Mouse (Mus musculus): ENCODE results near the gene Ccin.

The Ccin gene

GRCm38 (mm10) chr4:43983181-43983580 lies at the start of gene Ccin:
Ccin (plus strand) TSS chr4:43983483.
- no peak for DNase-seq (ENCODE audit: low read depth)

GRCm38 (mm10) chr4:43936186-43936585 lies 47.1 kb upstream of the Ccin start:
- peak; percentile 60 for DNase-seq (ENCODE audit: low read depth)

DNA sequence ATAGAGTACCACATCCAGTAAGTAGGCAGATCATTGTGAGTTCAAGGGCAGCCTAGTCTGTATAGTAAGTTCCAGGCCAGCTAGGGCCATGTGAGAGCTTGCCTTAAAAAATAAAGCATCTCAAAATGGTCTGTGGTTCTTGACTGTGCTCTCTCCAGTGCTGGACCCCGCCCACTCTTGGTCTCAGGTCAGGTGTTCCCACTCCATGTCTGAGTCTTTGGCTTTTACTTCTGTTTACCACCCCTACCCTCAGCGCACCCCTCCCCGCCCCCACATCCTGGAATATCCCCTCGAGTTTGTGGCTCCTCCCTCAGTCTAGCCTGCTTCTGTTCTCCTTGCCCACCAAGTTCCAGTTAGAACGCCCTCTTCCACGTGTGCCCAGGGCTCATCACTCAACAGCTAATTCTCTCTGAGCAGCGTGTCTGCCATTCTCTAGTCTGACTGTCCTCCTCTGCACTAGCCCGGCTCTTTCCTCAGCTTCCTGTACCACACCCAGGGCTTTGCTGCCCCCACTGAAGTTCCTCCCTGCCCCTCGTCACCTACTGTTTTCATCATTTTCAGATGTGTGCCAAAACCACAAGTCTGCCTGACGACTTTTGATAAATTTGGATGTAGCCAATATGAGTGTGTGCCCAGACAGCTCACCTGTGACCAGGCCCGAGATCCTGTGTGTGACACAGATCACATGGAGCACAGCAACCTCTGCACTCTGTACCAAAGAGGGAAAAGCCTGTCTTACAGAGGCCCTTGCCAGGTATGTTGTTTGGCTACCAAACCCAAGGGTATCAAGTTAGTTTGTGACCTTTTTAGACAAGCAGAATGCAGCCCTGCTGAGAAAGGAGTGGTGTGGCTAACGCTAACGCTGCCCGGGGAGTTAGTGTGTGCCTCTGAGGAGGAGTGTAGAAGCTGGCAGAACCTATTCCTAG lies 46.3 kb upstream of the Ccin start:
- DNase-seq (ENCODE audit: low read depth): peak; percentile 84

DNA sequence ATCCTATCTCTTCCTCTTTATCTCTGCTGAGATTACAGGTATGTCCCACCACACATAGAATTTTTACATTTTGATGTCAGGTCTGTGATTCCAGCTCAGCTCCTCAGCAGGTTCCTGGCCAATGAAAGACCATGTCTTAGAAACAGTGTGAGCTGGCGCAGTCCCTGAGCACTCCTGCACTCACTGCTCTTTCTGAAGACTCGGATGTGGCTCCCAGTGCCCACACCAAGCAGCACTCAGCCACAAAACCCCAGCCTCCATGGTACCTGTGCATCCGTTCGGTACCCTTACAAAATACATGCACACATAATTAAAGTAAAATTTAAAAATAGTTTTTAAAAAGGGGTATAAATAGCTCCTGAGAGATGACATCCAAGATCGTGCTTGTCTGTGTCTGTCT lies 42.0 kb upstream of the Ccin start:
- DNase-seq (ENCODE audit: low read depth): no peak

DNA sequence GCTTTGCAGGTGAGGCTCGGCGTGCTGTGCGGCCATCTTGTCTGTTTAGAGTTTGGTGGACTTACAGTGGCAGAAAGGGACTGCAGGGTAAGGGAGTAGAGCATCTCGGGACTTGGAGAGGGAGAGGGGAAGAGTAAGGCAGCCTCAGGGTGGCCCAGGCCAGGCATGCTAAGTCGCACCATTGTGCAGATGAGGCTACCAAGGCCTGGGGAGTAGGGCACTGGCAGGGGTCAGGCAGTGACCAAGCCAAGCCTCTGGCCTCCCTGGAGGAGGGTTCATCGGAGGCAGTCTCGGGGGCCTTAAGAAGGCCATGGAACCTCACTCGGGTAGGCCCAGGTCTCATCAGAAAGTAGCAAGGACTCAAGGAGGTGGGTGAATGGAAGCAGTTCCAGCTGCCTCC lies 40.9 kb upstream of the Ccin start:
- DNase-seq (ENCODE audit: low read depth): no peak

GRCm38 (mm10) chr4:43947571-43947970 lies 35.7 kb upstream of the Ccin start:
- DNase-seq (ENCODE audit: low read depth): no peak

GRCm38 (mm10) chr4:43957292-43957845 lies 25.9 kb upstream of the Ccin start, which contains the start of gene Glipr2:
Glipr2 (plus strand) TSS chr4:43957401.
- peak; percentile 94 for DNase-seq (ENCODE audit: low read depth)

- DNase-seq (ENCODE audit: low read depth): peak; percentile 66
Observed at GRCm38 (mm10) chr4:43957846-43958461, 25.3 kb upstream of the Ccin start.

- peak; percentile 85 for DNase-seq (ENCODE audit: low read depth)
Observed at GRCm38 (mm10) chr4:43959523-43960179, 23.6 kb upstream of the Ccin start.

DNA sequence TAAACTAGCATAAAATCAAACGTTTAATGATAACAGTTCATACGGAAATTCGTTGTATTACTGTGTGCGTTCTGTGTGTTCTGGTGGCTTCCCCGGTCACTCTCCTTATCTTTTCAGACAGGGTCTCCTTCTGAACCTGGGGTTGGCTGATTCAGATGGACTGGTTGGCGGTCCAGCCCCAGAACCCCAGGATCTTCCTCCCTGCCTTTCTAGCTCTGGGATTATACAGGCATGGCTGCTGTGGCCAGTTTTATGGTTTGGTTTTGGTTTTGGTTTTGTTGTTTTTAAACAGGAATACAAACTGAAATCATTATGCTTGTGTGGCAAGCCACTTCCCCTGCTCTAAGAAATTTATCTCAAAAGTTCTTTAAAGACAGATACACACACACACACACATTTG lies 23.1 kb upstream of the Ccin start:
- peak; percentile 77 for DNase-seq (ENCODE audit: low read depth)

DNA sequence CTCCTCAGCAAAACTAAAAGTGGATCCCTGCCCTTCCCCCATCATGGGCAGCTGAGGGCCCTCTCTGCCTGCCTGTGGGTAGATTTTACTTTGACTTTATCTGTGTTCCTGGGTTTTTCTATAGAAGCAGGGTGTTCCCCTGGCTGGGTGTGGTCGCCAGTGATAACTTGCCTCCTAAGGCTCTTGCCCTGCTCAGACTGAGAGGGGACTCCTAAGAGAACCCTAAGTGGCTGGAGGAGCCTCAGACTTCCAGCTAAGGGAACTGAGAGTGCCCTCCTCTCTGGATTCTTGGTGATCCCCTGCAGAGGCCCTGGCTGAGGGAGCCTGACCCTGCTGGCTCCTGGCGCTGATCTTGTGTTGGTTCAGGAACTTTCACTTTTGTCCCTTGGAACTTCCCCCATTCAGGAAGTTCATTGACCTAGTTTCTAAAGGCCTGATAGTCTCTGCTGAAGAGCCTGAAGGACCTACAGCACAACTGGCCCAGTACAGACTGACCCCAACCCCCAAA lies 18.9 kb upstream of the Ccin start:
- DNase-seq (ENCODE audit: low read depth): peak; percentile 71

DNA sequence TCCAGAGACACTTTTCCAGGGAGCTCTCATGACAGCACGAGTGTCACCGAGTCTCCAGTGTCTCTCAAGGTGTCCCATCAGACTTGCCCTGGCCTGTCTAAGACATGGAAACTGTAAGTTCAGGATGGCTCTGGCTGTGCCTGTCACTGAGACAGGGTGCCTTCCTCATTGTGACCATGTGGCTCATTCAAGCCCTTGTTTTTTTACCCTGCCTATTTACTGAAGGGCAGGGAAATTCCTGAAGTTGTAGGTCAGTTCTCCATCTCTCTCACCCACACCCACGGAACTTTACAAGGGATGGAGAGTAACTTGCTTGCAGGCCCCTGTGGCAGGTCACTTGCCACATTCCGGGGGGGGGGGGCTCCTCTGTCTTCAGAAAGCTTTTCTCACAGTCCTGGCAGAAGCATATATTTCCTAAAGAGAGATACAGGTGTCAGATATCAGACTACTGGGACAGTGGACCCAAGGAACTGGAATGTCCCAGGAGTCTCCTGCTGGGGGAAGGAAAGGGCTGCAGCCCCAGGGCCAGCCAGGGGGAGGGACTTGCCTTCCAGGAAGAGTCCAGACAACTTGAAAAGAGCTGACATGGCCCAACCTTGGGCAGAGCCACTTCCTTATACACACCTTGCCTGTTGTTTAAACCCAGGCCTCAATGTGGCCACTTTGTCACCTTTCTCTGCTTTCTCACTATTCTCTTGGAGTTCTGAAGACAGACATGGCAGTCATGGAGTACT lies 18.2 kb upstream of the Ccin start:
- peak; percentile 66 for DNase-seq (ENCODE audit: low read depth)

GRCm38 (mm10) chr4:43965856-43966535 lies 17.3 kb upstream of the Ccin start:
- peak; percentile 63 for DNase-seq (ENCODE audit: low read depth)

DNA sequence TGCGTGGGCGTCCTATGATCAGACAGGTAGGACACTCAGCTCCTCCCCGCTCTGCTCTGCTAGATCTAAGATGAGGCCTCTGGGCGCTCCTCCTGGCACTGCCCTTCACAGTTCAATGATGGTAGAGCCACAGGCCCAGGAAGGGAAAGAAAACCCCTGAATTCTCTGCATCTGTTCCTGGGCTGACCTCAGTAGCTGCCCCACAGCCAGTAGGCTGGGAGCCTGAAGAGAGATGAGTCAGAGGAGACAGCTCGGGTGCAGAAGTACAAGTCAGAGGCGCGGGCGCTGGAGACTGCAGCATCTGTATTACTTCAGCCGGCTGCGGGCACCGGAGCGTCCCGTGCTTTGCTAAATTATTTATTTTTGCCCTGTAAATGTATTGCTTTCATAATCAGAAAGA lies 14.6 kb upstream of the Ccin start:
- DNase-seq (ENCODE audit: low read depth): peak; percentile 59

DNA sequence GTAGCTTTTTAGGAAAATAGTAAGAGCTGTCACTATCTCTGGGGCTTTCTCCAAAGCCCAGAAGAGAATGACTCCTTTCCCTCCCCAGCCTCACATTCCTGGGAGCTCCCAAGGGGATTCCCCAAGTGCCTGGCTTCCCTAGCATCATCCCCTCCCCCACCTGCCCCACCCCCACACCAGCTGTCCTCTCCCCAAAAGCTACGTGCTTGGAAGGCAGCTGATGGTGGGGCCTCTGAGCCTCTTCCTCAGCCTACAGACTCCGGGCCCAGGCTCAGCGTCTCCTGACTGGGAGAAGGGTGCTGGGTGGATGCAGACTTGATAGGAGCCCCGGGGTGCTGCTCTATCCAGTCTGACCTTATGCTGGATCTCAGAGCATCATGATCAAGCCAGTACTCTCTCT lies 13.9 kb upstream of the Ccin start:
- DNase-seq (ENCODE audit: low read depth): peak; percentile 45

- peak; percentile 80 for DNase-seq (ENCODE audit: low read depth)
Observed at GRCm38 (mm10) chr4:43970393-43971330, 12.6 kb upstream of the Ccin start.

- no peak for DNase-seq (ENCODE audit: low read depth)
Observed at GRCm38 (mm10) chr4:43971541-43972136, 11.6 kb upstream of the Ccin start.

GRCm38 (mm10) chr4:43972137-43972591 lies 11.1 kb upstream of the Ccin start:
- peak; percentile 93 for DNase-seq (ENCODE audit: low read depth)

GRCm38 (mm10) chr4:43973526-43973981 lies 9.7 kb upstream of the Ccin start:
- peak; percentile 80 for DNase-seq (ENCODE audit: low read depth)

Measured in induced T-regulatory cell, adult 2 months (primary cell).